ENCODE assay signal across 10 mouse cellular contexts in the genomic region with DNA sequence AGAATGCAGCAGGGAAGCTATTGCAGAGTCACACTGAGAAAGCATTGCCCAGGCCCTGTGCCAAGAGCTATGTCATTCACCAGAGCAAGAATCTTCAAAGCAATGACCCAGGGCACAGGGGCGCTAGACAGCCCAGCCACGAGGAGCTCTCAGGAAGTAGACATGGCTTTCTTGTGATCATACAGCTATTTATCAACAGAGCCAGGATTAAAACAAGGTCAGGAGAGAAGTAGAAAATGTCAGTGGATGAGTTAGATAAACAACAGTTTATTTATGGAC. TPM values are rescaled to one million over a fixed set of nuclear protein-coding genes. Genes with fewer than 3 reads are reported as not detected.
DNase-seq lines count a peak whose midpoint lies in the region; ATAC-seq and TF ChIP-seq lines count a peak whose summit lies in the region.
"Had no signal": no experiment of that assay in that cellular context is flagged by ENCODE, and none has a peak within 500 bp of the region (broad histone marks: within the 10 kb centered on the region; RNA-seq: fewer than 3 reads in every experiment).

No protein-coding gene starts in this region.

- no peaks in the 10 kb centered on the region for H3K27me3 ChIP-seq in hindbrain, postnatal 0 days (ENCODE audit: insufficient read depth, low read length)
- H3K27me3 ChIP-seq in hindbrain, embryonic 14.5 days (ENCODE audit: control insufficient read depth, insufficient read depth, low read length), result no peaks in the 10 kb centered on the region
- no peaks in the 10 kb centered on the region for H3K27me3 ChIP-seq in kidney, embryonic 16.5 days (ENCODE audit: insufficient read depth, low read length)
- H3K27me3 ChIP-seq: midbrain, embryonic 12.5 days had no signal

- H3K4me1 ChIP-seq in hindbrain, postnatal 0 days (ENCODE audit: insufficient read depth, low read length), result peaks cover 17% of the 10 kb centered on the region
- H3K4me1 ChIP-seq in hindbrain, embryonic 14.5 days (replicated peaks; ENCODE audit: control insufficient read depth, insufficient read depth, low read length), result peaks cover 17% of the 10 kb centered on the region
- H3K4me1 ChIP-seq in kidney, embryonic 16.5 days (ENCODE audit: insufficient read depth, low read length), result peaks cover 25% of the 10 kb centered on the region

- no peak for TF ChIP-seq CTCF in hindbrain, postnatal 0 days (IDR thresholded peaks at IDR 0.05; ENCODE audit: low read depth)

- H3K9ac ChIP-seq in hindbrain, postnatal 0 days (replicated peaks; ENCODE audit: low read length), result no peak overlapping the region
- H3K9ac ChIP-seq in hindbrain, embryonic 14.5 days, result no peak overlapping the region
- no peak overlapping the region for H3K9ac ChIP-seq in kidney, embryonic 16.5 days (replicated peaks; ENCODE audit: low read length)
- H3K9ac ChIP-seq: midbrain, embryonic 12.5 days had no signal

- DNase-seq in hindbrain, postnatal 0 days (ENCODE audit: low spot score), result peak; percentile 76
- no peak for DNase-seq in hindbrain, embryonic 14.5 days (ENCODE audit: low spot score)
- peak; percentile 73 to 80 for DNase-seq in adrenal gland, adult 18-20 months (ENCODE audit: low spot score in 2 of 2)
- peak; percentile 76 for DNase-seq in gastrocnemius, postnatal 14 days
- DNase-seq in Muller cell, postnatal 12 days (ENCODE audit: inconsistent ontology term), result no peak
- no peak for DNase-seq in spleen, postnatal 14 days (ENCODE audit: low spot score in 2 of 2)
- no peak for DNase-seq in thymus, postnatal 25 days

- H3K9me3 ChIP-seq in hindbrain, postnatal 0 days (ENCODE audit: low read length), result no peaks in the 10 kb centered on the region
- no peaks in the 10 kb centered on the region for H3K9me3 ChIP-seq in hindbrain, embryonic 14.5 days (ENCODE audit: control insufficient read depth, low read length)
- H3K9me3 ChIP-seq in kidney, embryonic 16.5 days (ENCODE audit: low read length), result no peaks in the 10 kb centered on the region
- H3K9me3 ChIP-seq: midbrain, embryonic 12.5 days had no signal

- 13% methylated on average over 2 of the region's 2 CpGs for WGBS in hindbrain, postnatal 0 days
- WGBS in hindbrain, embryonic 14.5 days, result 19% methylated on average over 2 of the region's 2 CpGs
- 14% methylated on average over 2 of the region's 2 CpGs for WGBS in kidney, embryonic 16.5 days

- no peak for ATAC-seq in hindbrain, postnatal 0 days
- no peak for ATAC-seq in hindbrain, embryonic 14.5 days (ENCODE audit: low FRiP score)
- ATAC-seq in kidney, embryonic 16.5 days (ENCODE audit: low FRiP score, low TSS enrichment), result no peak

- intact Hi-C loops in gastrocnemius, postnatal 14 days (cut with DNase I; ENCODE audit: low total_unique reads), result loop anchor here (5.0 kb wide), 1 partner anchor 122 kb away; no protein-coding TSS in a partner anchor

- peak overlapping the region; percentile 38; the same call in 1 of the 2 replicates for H3K27ac ChIP-seq in hindbrain, postnatal 0 days
- H3K27ac ChIP-seq in hindbrain, embryonic 14.5 days, result no peak overlapping the region
- peak overlapping the region; percentile 19; the same call in 1 of the 2 replicates for H3K27ac ChIP-seq in kidney, embryonic 16.5 days (ENCODE audit: low read length)

- H3K4me3 ChIP-seq in hindbrain, postnatal 0 days (ENCODE audit: low read length), result no peak overlapping the region
- H3K4me3 ChIP-seq in hindbrain, embryonic 14.5 days (replicated peaks; ENCODE audit: low read length), result no peak overlapping the region
- H3K4me3 ChIP-seq in kidney, embryonic 16.5 days (ENCODE audit: low read length), result no peak overlapping the region
- H3K4me3 ChIP-seq: midbrain, embryonic 12.5 days had no signal

- no peaks in the 10 kb centered on the region for H3K36me3 ChIP-seq in hindbrain, postnatal 0 days (ENCODE audit: insufficient read depth, low read length)
- H3K36me3 ChIP-seq in hindbrain, embryonic 14.5 days (replicated peaks; ENCODE audit: control insufficient read depth, insufficient read depth), result no peaks in the 10 kb centered on the region
- H3K36me3 ChIP-seq in kidney, embryonic 16.5 days (ENCODE audit: insufficient read depth, low read length), result no peaks in the 10 kb centered on the region
- H3K36me3 ChIP-seq: midbrain, embryonic 12.5 days had no signal

- no peak overlapping the region for H3K4me2 ChIP-seq in hindbrain, postnatal 0 days (ENCODE audit: low read depth, low read length)
- H3K4me2 ChIP-seq in hindbrain, embryonic 14.5 days (replicated peaks), result no peak overlapping the region
- H3K4me2 ChIP-seq in kidney, embryonic 16.5 days (replicated peaks; ENCODE audit: low read depth, low read length), result no peak overlapping the region
- H3K4me2 ChIP-seq: midbrain, embryonic 12.5 days had no signal

RNA-seq across cellular contexts. Expression of gene Lrrc74a, which starts 56.6 kb away (rescaled TPM):
- total RNA-seq in hindbrain, postnatal 0 days (2014; rRNA removed), result not detected in 2 replicates
- polyA plus RNA-seq in hindbrain, postnatal 0 days (2015; fragmentation: Nextera tagmentation; extraction: Ambion mirVana), result not detected in 2 replicates
- not detected in 2 replicates for polyA plus RNA-seq in hindbrain, embryonic 14.5 days (2014; fragmentation: Nextera tagmentation; extraction: Ambion mirVana)
- total RNA-seq in adrenal gland, adult 18-20 months (2021), result not detected
- not detected for total RNA-seq in gastrocnemius, postnatal 14 days (2021)
- polyA plus RNA-seq in kidney, embryonic 16.5 days (2015; fragmentation: Nextera tagmentation; extraction: Ambion mirVana), result not detected in 2 replicates
- total RNA-seq: gastrocnemius, postnatal 4 days had no signal
- polyA plus RNA-seq: midbrain, embryonic 12.5 days had no signal

Comparison
In these comparisons a context has a peak if more than half of its experiments do, and no peak if none do; other contexts are left out.
1. DNase-seq: peak in hindbrain, postnatal 0 days (single experiment), adrenal gland, adult 18-20 months (2 of 2) and gastrocnemius, postnatal 14 days (single experiment); none in hindbrain, embryonic 14.5 days (single experiment), Muller cell, postnatal 12 days (single experiment), spleen, postnatal 14 days (0 of 2) and thymus, postnatal 25 days (single experiment).